Mouse (Mus musculus) CD8-positive naive resting alpha-beta T cell, adult 2 months (primary cell): ENCODE results near the gene Pcsk6.
"Not testable (repeated sequence)": the region's sequence is repeated elsewhere in the genome, so short reads cannot be mapped to it uniquely, and the experiment has no call there.

ENCODE experiments used
- DNase-seq, 2 experiments: peaks; one replicate each; pipeline ENCODE4 v3.0.0; 2022; ENCODE audit warnings: low read depth in 2 of 2, low spot score in 2 of 2

Gene Pcsk6

DNA sequence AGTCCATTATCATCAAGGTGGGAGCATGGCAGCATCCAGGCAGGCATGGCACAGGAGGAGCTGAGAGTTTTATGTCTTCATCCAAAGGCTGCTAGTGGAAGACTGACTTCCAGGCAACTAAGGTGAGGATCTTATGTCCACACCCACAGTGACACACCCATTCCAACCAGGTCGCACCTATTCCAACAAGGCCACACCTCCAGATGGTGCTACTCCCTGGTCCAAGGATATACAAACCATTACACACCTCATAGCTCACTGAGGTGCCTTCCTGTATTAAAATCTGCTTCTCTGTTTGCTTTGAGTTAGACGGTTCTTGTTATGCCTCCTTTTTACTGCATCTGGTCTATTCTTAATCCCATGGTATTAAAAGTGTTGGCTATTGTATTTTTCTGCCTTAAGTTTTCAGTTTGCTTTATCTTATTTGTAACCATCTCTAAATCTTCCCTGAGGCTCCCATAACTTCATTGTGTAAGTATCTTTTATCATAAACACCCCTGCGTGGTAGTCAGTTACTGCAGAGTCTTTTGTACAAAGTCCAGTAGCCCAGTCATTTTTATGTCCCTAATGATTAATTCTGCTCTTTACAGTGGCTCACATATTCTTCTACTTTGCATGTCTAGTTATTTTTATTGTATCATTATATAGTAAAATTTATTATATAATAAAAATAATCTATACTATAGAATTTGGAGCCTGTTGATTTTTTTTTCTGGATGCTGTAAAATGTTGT, 72.9 kb downstream of the Pcsk6 start:
- DNase-seq, result not testable (repeated sequence)

DNA sequence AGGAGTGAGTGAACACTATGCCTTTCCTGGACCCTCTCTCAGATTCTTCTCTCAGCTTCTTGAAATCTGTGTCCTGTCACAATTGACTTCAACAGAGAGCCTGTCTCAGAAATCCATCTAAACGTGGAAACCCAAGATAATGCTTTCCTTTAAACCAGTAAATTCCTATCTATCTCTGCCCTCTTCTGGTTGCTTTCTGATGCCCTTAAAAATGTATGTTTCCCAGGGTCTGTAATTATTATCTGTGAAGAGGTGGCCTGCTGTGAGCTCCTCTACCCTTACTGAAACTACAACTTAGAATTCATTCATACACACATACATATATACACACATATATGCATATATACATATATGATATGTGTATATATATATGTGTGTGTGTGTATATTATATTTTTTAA, 73.7 kb downstream of the Pcsk6 start:
- DNase-seq, result no peak

DNA sequence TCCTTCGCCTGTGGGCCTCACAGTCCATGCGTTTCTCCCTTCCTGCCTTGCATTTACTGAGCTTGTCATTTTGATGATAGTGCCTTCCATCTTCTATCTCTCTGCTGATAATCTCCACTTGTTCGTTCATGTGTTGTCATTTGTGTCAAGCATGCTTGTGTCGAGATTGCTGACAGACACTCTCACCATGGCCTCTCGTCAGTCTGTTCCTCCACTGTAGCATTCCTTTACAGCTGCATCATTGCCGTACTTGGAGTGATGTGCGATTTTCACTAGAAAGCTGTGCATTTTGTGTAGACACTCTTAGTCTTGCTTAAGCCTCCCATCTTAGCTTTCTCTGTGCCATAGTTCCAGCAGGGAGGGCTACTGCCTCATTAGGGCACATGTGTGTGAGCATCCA, 79.5 kb downstream of the Pcsk6 start:
- no peak for DNase-seq

DNA sequence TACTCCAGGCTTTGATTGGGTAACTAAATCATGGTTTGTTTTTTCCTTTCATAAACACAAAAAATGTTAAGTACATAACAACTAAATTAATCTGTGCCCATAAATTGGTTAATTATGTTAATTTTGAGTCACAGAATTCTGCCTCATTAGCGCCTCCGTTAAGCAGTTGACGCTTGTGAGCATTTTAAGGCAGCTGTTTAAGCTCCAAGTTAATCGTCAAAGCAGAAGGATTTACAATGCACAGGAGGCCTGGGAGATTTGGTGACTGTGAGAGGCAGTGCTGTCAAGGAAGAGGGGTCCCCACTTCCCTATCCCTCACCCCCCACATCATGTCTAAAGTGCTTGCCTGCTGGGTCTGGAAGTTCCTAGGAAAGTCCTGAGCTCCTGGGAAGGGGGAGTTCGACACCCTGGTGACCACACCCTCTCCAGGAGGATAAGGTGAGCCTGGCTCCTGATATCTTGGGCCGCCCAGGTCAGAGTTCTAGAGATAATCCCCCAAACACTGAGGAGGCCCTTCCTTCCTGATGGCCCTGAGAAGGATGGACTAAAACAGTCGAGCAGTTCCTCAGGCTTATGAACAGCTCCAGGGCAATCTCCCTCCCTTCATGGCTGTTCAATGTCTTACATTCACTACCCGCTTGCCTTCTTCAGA, 83.9 kb downstream of the Pcsk6 start:
- no peak for DNase-seq

DNA sequence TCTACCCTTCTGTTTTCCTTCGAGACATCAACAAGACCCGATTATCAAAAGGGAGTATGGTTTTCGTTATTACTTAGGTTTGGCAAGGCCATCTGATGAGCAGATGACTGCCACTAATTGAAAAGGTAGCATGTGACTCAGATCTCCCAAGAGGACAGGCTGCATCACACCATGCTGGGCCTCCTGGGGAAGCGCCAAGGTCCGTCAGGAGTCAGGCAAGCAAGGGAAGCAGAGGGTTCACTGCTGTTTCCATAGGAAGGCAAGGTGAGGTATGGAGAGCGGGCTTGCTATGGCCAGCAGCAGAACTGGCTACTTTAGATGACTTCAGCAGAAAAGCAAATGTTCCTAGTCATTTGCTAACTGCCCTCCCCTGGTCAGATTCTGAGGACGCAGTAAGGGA, 84.9 kb downstream of the Pcsk6 start:
- no peak for DNase-seq

DNA sequence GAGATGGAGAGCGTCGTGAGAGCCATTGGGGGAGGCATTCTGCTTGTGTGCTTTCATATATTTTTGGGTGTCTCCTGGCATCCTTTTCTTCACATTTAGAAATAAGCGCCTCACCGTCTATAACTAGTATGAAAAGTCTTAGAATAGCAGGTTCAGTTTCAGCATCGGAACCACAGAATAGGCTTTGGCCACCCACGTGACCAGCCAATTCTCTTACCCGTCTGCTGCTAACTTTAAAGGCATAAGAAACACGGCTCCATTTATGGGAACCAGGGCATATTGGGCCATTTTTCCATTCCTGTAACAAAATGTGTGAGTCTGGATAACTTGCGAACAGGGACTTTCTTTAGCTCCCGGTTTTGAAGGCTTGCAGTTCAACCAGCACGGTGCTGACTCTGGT, 87.4 kb downstream of the Pcsk6 start:
- no peak for DNase-seq

DNA sequence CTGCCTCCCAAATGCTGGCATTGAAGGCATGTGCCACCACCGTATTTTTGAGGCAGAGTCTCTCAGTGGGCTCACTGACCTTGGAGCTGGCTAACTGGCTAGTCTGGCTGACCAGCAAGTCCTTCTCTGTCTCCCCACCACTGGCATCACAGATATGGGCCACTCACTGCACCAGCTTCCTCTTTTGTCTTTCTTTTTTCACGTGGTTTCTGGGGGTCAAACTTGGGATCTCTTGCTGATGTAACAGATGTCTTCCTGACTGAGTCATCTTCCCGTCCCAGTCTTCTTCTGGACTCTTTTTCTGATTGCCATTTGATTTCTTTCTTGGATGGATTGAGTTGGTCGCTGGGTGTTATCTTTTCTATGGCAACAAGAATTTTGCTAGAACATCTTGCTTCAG, 93.0 kb downstream of the Pcsk6 start:
- no peak for DNase-seq

DNA sequence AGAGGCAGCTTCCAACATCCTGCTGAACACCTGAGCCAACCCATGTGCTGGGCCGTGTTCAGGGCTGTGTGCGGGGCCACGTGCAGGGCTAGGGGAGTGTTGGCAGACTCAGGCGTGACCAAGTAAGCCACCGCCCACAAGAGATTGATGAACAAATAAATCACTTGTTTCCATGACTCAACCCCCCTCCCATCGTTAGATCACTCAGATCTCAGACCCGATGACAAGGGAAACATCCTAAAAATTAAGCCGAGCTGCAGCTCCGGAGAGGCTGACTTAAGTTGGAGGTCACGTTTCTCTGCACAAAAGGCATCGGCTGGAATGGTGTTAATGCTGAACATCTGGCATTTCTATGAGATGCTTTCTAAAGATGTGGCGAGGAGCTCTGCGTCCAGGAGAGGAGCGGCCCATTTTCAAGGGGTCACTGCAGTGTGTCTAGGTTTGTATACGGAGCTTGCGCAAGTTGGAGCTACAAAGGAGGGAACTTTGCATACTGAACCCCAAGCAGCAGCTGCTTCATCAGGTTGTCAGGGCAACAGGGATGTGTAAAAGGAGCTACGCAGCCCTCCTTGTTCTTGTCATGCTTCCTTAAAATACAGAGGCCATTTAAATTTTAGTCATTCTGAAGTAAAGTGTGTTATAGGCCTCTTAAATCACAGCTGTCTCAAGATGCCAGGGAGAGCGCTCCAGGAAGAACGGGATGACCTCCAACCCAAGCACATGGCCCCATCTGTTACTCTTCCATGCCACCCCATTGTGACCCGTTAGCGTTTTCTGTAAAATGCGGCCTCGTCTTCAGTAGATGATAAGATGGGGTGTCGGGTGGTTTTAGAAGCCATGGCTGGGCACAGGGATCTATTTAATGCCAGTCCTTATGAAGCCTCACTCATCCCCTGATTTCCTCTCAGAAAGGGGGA, 94.0 kb downstream of the Pcsk6 start:
- no peak for DNase-seq

DNA sequence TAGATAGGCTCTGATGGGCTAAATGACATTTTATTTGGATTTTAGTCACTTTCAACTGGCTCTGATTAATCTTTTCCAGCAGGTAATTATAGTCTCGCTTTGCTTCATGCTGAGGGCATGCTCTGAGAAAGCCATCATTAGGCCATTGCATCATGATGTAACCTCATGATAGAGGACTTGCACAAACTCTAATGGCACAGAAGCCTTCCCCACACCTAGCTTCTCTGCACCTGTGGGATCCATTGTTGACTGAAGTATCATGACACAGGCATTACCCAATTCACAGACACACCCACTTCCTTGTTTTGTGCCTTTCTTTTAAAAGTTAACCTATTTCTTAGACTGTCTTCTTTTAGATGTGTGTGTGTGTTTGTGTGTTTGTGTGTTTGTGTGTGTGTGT, 95.7 kb downstream of the Pcsk6 start:
- no peak for DNase-seq

DNA sequence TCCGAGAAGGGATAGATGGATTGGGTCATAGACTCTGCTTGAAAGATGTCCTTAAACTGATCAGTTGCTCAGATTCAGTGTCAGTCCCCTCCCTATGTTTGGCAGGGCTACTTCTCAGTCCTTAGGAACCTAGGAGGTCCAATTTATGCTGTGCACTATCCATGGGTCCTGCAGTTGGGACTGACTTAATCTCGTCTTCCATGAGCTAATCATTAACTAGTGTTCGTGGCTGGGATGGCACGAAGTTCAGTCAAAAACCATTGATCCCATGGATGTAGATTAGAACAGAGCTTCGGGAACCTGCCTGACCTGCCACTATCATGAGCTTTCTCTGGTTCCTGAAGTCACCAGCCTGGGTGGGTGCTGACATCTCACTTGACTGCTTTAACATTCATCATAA, 96.6 kb downstream of the Pcsk6 start:
- no peak for DNase-seq

DNA sequence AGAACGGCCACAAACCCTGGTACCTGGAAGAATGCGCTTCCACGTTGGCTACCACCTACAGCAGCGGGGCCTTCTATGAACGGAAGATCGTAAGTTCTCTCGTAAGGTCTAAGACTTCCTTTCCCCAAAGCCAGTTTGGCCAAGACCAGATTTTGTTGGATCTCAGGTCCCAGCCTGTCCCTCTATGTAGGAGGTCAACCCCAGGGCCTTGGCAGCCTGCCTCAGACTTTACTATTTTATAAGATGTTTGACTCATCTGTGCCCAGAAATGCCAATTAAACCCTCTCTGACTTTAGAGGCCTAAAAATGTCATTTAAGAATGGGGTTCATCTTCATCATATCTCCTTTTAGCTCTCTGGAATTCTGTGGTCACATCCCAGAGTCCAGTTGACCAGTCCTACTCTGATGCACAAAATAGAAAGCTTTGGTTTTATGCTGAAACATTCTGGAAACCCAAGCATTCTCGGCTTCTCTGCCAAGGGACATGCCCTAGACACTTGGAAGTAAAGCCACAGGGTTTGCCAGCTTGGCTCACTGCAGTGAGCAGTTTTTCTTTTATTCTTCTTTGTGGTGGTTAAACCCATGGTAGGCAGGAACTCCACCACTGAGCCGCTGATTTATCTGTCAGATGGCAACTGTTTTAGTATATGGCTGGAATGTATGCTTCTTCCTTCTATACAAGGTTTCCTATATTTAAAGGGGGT, 97.8 kb downstream of the Pcsk6 start:
- no peak for DNase-seq

DNA sequence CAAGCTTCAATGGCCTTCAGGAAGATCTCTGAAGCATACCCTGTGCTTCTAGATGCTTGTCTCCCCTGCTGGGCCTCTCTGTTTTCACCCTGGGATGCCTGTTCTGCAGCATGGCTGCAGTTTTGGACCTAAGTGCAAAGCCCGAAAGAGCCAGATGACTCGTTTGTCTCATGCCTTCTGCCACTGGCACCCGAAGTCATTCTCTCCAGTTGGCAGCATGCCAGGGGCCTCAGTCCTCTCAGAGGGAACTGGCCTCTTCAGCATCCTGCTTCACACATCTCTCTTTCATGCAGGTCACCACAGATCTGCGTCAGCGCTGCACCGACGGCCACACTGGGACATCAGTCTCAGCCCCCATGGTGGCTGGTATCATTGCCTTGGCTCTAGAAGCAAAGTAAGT, 101.1 kb downstream of the Pcsk6 start:
- no peak for DNase-seq

DNA sequence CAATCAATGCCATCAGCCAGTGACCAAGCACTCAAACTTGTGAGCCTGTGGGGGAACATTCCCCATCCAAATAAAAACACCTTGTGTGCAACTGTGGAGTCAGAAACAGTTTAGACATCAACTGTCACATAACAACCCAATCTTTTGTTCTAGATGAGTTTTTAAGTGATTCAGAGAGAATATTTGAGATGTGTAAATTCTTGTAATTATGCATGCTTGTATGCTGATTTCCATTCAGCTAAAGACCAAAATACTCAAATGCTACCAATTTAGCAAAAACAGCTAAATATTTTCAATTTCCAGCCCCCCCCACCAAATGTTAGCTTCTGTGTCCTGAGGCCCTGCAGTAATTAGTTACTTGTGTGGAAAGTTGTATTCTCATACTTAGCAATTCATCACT, 102.9 kb downstream of the Pcsk6 start:
- DNase-seq, result no peak

DNA sequence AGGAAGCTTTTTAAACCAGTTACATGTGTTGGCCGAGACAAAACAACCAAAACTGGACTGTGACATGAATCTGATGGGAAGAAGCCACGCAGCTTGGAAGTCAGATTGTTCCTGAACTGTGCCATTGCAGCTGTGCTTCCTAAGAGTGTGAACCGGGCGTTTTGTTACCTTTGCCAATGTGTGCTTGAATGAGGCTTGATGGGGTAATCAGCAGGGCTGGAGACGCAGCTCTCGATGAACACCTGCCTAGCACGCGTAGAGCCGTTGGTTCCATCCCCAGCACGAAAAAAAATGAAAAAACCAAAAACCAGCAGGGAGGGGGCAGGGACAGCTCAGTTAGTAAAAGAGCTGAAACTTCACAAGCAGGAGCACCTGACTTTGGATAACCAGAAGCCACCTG, 109.8 kb downstream of the Pcsk6 start:
- DNase-seq, result no peak

DNA sequence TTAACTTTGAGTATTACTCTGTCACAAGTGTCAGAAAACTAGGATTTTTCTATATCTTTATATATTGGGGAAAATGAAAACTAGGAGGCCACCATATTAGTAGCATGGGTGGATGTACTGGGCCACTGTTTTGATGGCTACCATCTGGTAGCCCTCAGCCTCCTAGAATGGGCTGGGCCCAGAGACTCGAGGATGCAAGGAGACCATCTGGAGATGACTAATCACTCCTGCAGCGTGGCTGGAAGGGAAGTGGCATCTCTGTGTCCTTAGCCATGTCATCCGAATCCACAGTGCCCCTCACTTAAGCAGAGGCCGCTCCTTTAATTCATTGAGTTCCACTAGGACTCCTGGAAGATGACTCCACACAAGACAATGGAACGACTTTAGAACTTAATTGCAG, 115.8 kb downstream of the Pcsk6 start:
- DNase-seq, result no peak

DNA sequence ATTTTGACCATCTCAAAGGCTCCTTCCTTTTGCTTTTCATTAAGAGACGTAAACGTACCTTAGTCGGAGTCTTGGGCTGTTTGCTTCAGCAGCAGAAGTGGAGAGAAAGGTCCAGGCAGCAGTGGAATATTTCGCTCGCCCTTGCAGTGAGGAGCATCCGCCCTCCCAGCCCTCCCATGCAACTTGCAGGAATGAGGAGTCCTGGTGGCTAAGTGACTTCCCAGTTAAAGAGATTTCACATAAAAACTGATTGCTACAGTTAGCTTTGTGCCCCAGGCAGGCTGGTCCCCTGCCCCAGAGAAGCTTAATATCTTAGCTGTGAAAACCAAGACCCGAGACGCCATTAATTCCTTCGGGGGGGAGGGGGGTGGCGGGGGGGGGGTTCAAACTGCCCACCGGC, 116.4 kb downstream of the Pcsk6 start:
- no peak for DNase-seq

DNA sequence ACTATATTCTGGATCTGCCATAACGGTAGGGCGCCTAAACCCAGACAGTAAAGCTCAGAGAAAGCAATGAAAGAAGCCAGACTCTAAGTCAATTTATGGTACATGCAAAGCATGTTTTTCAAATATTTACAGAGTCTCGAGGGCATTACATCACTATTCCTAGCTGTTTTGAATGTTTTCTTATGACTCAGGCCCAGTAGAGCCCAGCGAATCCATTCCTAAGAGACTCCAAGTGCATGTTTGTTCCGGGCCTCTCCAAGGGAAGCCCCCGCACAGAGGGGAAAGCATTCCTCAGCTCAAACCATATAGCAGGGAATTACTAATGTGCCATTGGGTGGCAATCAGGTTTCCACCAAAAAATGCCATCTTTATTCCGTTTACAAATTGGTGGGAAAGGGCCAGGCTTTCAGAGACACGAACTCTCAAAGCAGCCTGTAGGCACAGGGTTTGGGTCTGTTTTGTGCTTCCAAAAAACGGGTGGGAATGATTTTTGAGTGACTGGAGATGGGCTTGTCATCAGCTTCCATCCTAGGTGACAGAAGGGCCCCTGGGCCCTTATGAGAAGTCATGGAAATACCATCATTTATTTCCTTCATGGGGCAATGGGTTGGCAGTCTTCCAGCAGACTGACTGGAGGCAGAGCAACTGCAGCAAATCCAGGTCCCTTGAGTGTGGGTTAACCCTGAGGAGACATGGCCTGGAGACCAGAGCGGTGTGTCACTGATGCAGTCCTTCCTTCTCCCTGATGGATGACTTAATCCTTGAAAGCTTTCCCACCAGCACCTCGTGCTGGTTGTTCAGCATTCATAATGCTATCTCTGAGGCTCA, 117.7 kb downstream of the Pcsk6 start:
- no peak for DNase-seq

DNA sequence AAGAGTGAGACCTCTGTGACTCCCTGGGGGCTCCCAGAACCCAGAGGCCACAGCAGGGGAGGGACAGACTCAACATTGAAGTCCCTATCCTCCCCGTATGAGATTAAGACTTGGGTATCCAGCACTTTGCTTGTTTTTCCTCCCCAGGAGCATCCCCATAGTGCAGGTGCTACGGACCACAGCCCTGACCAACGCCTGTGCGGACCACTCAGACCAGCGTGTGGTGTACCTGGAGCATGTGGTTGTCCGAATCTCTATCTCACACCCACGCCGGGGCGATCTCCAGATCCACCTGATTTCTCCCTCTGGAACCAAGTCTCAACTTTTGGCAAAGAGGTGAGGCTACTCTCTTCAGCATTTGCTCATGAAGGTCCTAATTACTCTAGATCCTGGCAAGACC, 118.5 kb downstream of the Pcsk6 start:
- no peak for DNase-seq

DNA sequence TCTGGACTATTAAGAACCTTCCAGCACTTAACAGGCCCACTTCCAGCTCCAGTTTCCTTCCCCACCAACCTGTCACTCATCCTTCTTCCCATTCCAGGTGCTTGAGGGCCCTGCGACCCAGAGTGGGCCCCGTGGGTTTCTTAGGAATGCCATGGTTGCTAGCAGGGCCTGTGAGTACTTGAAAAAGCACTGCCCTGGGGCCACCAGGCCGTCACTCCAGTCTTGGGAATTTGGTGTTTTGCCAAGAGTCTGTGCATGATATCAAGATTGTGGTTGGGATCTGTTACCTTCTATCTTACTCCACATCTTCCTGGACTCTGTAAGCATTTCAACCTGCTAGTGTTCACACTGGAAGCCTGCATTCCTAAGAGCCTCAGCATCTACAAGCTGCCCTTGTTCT, 120.5 kb downstream of the Pcsk6 start:
- DNase-seq, result no peak

DNA sequence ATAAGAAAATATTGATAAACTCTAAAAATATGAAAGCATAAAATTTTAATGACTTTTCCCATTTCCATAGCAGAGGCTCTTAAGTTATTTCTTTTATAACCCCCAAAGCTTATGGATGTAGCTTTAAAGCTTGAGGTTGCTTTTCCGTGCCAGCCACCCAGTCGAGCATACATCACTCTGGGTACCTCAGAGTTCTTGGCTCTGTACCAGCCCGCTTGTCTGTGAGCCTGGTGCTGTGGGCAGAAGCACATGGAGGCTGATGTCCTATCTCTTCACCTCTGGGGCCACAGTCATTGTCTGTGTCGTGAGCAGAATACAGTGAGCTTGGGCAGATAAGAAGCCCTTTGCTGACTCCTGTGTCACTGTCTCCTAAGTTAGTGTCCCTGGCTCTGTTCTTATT, 126.7 kb downstream of the Pcsk6 start:
- DNase-seq, result no peak

DNA sequence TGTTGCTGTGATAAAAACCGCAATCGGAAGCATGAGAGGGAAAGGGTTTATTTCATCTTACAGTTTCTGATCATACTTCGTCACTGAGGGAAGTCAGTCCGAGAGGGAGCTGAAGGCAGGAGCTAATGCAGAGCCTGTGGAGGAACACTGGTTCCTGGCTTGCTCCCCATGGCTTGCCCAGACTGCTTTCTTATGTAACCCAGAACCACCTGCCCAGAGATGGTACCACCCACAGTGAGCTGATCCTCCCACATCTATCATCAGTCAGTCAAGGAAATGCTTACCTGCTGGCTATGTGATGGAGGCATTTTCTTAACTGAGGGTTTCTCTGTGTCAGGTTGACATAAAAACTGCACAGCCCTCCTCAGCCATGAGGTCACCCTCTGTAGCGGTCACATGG, 127.2 kb downstream of the Pcsk6 start:
- DNase-seq, result no peak
